Mouse (Mus musculus) ES-Bruce4 (cell line): ENCODE measurements around the gene Frmd4a.

ENCODE experiments used
- CTCF ChIP-seq: IDR thresholded peaks from one replicate; pipeline ENCODE4 v1.8.1; 2011; ENCODE audit warnings: low read depth, low read length
- EP300 ChIP-seq: IDR thresholded peaks from 2 replicates; pipeline ENCODE4 v1.6.1; 2011; ENCODE audit warnings: low read depth, low read length; ENCODE audit not compliant: insufficient read depth
- POLR2A ChIP-seq: IDR thresholded peaks from one replicate; pipeline ENCODE4 v1.8.1; 2011; ENCODE audit warnings: low read length; ENCODE audit not compliant: insufficient read depth

- no peak for TF ChIP-seq POLR2A
- TF ChIP-seq CTCF = no peak
- TF ChIP-seq EP300 = no peak
Measured at GRCm38 (mm10) chr2:4572498-4573263, 555.2 kb downstream of the Frmd4a start.
